Mouse (Mus musculus): ENCODE data around the gene Thbs1. TPM values are rescaled to one million over a fixed set of nuclear protein-coding genes. Genes with fewer than 3 reads are reported as not detected.

Thbs1 gene
- polyA plus RNA-seq (2015; fragmentation: Nextera tagmentation; extraction: Ambion mirVana), result 71.8 and 126 TPM in 2 replicates

DNA sequence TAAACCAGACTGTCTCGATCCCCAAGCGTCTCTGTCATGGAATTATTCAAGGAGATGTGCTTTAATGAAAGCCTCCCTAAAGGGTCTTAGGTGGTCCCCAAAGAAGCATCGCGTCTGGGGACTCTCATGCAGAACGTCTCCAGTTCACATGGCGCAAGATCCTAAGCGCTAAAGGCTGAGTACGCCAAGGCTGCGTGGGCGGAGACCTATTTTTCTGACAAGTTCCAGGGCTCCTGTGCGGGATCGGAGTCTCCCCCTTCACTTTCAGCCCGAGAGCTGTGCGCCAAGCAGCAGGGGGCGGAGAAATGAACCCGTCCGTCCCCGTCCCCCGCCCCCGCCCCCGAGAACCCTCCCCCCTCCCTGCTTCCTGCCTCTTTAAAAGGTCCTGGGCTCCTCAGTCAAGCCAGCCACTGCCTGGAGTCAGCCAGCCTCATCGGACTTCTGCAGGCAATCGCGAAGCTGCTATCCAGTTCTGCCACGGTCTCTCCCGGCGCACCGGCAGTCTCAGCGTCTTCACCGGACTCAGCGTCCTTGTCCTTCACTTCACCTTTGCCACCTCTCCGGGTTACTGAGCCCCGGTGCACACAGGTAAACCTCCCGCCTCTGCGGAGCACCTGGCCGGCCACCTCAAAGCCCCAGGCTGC lies at the start of gene Thbs1:
Gene Thbs1, plus strand, starts transcription at position 389 of the 644 bp plus-strand sequence.

Other genes starting within 250 kb of the Thbs1 start
- 0.10 and 0.35 TPM in 2 replicates for gene Fsip1, start 145.1 kb downstream of the Thbs1 start, polyA plus RNA-seq (2015; fragmentation: Nextera tagmentation; extraction: Ambion mirVana)